Mouse (Mus musculus) stomach, embryonic 16.5 days (tissue): ENCODE data around the gene Nanog. TPM values are rescaled to one million over a fixed set of nuclear protein-coding genes. Genes with fewer than 3 reads are reported as not detected.
A peak's percentile ranks its signal among the peaks of the same experiment; 100 is the strongest.
"Not testable (repeated sequence)": the region's sequence is repeated elsewhere in the genome, so short reads cannot be mapped to it uniquely, and the experiment has no call there.

Source experiments
- ATAC-seq: fragments of 200-750 bp; cut with Nextera tagmentation; 2 replicates; pipeline ENCODE4 v1.8.0; 2017; ENCODE audit warnings: moderate number of reproducible peaks, moderate TSS enrichment; ENCODE audit not compliant: insufficient read depth, low FRiP score
- H3K27ac ChIP-seq: fragments of 300-500 bp; sonication (generic); 2 replicates; pipeline ENCODE4 v1.5.1; 2014; ENCODE audit warnings: low read length
- H3K27me3 ChIP-seq: fragments of 300-500 bp; sonication (generic); 2 replicates; pipeline ENCODE4 v1.6.1; 2014; ENCODE audit warnings: low read length, control low read depth, mixed read lengths; ENCODE audit not compliant: control insufficient read depth, insufficient read depth
- H3K36me3 ChIP-seq: fragments of 300-500 bp; sonication (generic); 2 replicates; pipeline ENCODE4 v1.6.1; 2014; ENCODE audit warnings: low read length; ENCODE audit not compliant: control insufficient read depth, insufficient read depth
- H3K4me1 ChIP-seq: fragments of 300-500 bp; sonication (generic); 2 replicates; pipeline ENCODE4 v1.6.1; 2014; ENCODE audit warnings: low read length, control low read depth, mixed read lengths; ENCODE audit not compliant: control insufficient read depth, insufficient read depth
- H3K4me2 ChIP-seq: fragments of 300-500 bp; sonication (generic); 2 replicates; pipeline ENCODE4 v1.6.1; 2014; ENCODE audit warnings: low read depth, low read length, mixed read lengths
- H3K4me3 ChIP-seq: fragments of 300-500 bp; sonication (generic); replicated peaks from 2 replicates; pipeline ENCODE4 v1.5.1; 2014; ENCODE audit warnings: mild to moderate bottlenecking, low read length
- H3K9ac ChIP-seq: fragments of 300-500 bp; sonication (generic); 2 replicates; pipeline ENCODE4 v1.6.1; 2014; ENCODE audit warnings: low read length
- H3K9me3 ChIP-seq: fragments of 300-500 bp; sonication (generic); replicated peaks from 2 replicates; pipeline ENCODE4 v1.6.1; 2016; ENCODE audit warnings: low read length, control low read depth; ENCODE audit not compliant: control insufficient read depth
- whole genome bisulfite sequencing: fragments of 180-500 bp; shearing (Covaris S2); extraction: QIAGEN DNeasy Blood & Tissue Kit; methylation state at CpG from one replicate; pipeline ENCODE4 v1.1.7; 2014; 5-methylcytosine and 5-hydroxymethylcytosine counted together
- polyA plus RNA-seq: library from polyadenylated mRNA; unstranded; fragments of >200 nt; fragmentation: Nextera tagmentation; extraction: Ambion mirVana; gene quantifications from 2 replicates; pipeline ENCODE4 v1.2.1, GENCODE M21; 2015

Nanog gene
- polyA plus RNA-seq, 1 experiment from 2014 or later, result 0.14 TPM

GRCm38 (mm10) chr6:122695398-122695797, 11.9 kb upstream of the Nanog start:
- H3K4me1 ChIP-seq, result no peaks in the 10 kb centered on the region
- H3K9ac ChIP-seq, result no peak overlapping the region
- ATAC-seq, result no peak
- no peak overlapping the region for H3K4me3 ChIP-seq
- no peaks in the 10 kb centered on the region for H3K27me3 ChIP-seq
- H3K36me3 ChIP-seq, result no peaks in the 10 kb centered on the region
- no peak overlapping the region for H3K27ac ChIP-seq
- no peak overlapping the region for H3K4me2 ChIP-seq
- H3K9me3 ChIP-seq, result no peaks in the 10 kb centered on the region
- 79% methylated on average over 3 of the region's 3 CpGs for WGBS

GRCm38 (mm10) chr6:122699628-122700027, 7.7 kb upstream of the Nanog start:
- H3K27me3 ChIP-seq, H3K36me3 ChIP-seq, ATAC-seq, H3K9ac ChIP-seq, H3K4me2 ChIP-seq, H3K4me3 ChIP-seq, H3K4me1 ChIP-seq, H3K9me3 ChIP-seq, H3K27ac ChIP-seq: not testable (repeated sequence)
- 75% methylated on average over 2 of the region's 2 CpGs for WGBS

GRCm38 (mm10) chr6:122701816-122702215, 5.5 kb upstream of the Nanog start:
- H3K4me1 ChIP-seq, result peaks cover 3% of the 10 kb centered on the region; the same call in 1 of the 2 replicates
- no peak overlapping the region for H3K9ac ChIP-seq
- no peak overlapping the region for H3K4me2 ChIP-seq
- ATAC-seq, result no peak
- no peaks in the 10 kb centered on the region for H3K36me3 ChIP-seq
- peak overlapping the region; percentile 60 for H3K27ac ChIP-seq
- no peak overlapping the region for H3K4me3 ChIP-seq
- H3K9me3 ChIP-seq, result no peaks in the 10 kb centered on the region
- no peaks in the 10 kb centered on the region for H3K27me3 ChIP-seq
- 78% methylated on average over 5 of the region's 5 CpGs for WGBS

GRCm38 (mm10) chr6:122702480-122703124, 4.7 kb upstream of the Nanog start:
- Histone ChIP-seq H3K4me2 (peak overlapping the region; percentile 56), H3K27ac (peak overlapping the region; percentile 62; the same call in 1 of the 2 replicates), H3K9ac (peak overlapping the region; percentile 11), H3K27me3 (no peaks in the 10 kb centered on the region), H3K36me3 (no peaks in the 10 kb centered on the region), H3K4me3 (peak overlapping the region; percentile 42), H3K9me3 (no peaks in the 10 kb centered on the region), H3K4me1 (peaks cover 3% of the 10 kb centered on the region; the same call in 1 of the 2 replicates)
- peak; percentile 64; the same call in 1 of the 2 replicates for ATAC-seq
- WGBS, result 7% methylated on average over 20 of the region's 20 CpGs

GRCm38 (mm10) chr6:122703251-122703650, 4.0 kb upstream of the Nanog start:
- no peak for ATAC-seq
- H3K4me2 ChIP-seq, result peak overlapping the region; percentile 56
- no peaks in the 10 kb centered on the region for H3K27me3 ChIP-seq
- no peaks in the 10 kb centered on the region for H3K36me3 ChIP-seq
- 26% methylated on average over 6 of the region's 6 CpGs for WGBS
- H3K27ac ChIP-seq, result no peak overlapping the region
- H3K9me3 ChIP-seq, result no peaks in the 10 kb centered on the region
- peaks cover 3% of the 10 kb centered on the region; the same call in 1 of the 2 replicates for H3K4me1 ChIP-seq
- H3K4me3 ChIP-seq, result no peak overlapping the region
- H3K9ac ChIP-seq, result no peak overlapping the region

- Histone ChIP-seq H3K27ac (no peak overlapping the region), H3K4me3 (no peak overlapping the region), H3K36me3 (no peaks in the 10 kb centered on the region), H3K27me3 (no peaks in the 10 kb centered on the region), H3K4me1 (peaks cover 3% of the 10 kb centered on the region; the same call in 1 of the 2 replicates), H3K9ac (no peak overlapping the region), H3K4me2 (no peak overlapping the region), H3K9me3 (no peaks in the 10 kb centered on the region)
- 33% methylated on average over 1 of the region's 1 CpGs for WGBS
- ATAC-seq, result no peak
These were observed 3.6 kb upstream of the Nanog start for GRCm38 (mm10) chr6:122703706-122704105.

GRCm38 (mm10) chr6:122706337-122706840, 900 bp upstream of the Nanog start:
- no peak overlapping the region for H3K4me2 ChIP-seq
- H3K4me3 ChIP-seq, result no peak overlapping the region
- H3K27ac ChIP-seq, result no peak overlapping the region
- no peaks in the 10 kb centered on the region for H3K27me3 ChIP-seq
- H3K9me3 ChIP-seq, result no peaks in the 10 kb centered on the region
- H3K4me1 ChIP-seq, result peaks cover 3% of the 10 kb centered on the region; the same call in 1 of the 2 replicates
- H3K9ac ChIP-seq, result no peak overlapping the region
- whole genome bisulfite sequencing, result 63% methylated on average over 12 of the region's 12 CpGs
- no peaks in the 10 kb centered on the region for H3K36me3 ChIP-seq
- no peak for ATAC-seq

GRCm38 (mm10) chr6:122708826-122709225, 1.5 kb downstream of the Nanog start:
- no peaks in the 10 kb centered on the region for H3K4me1 ChIP-seq
- H3K27ac ChIP-seq, result no peak overlapping the region
- WGBS, result 51% methylated on average over 4 of the region's 4 CpGs
- H3K36me3 ChIP-seq, result no peaks in the 10 kb centered on the region
- H3K4me2 ChIP-seq, result no peak overlapping the region
- no peaks in the 10 kb centered on the region for H3K27me3 ChIP-seq
- no peak overlapping the region for H3K4me3 ChIP-seq
- H3K9ac ChIP-seq, result no peak overlapping the region
- no peak for ATAC-seq
- H3K9me3 ChIP-seq, result no peaks in the 10 kb centered on the region

- no peak for ATAC-seq
These were observed 4.2 kb downstream of the Nanog start for GRCm38 (mm10) chr6:122711455-122711854.

More at GRCm38 (mm10) chr6:122711455-122711854, 4.2 kb downstream of the Nanog start:
- no peaks in the 10 kb centered on the region for H3K27me3 ChIP-seq
- WGBS, result 76% methylated on average over 2 of the region's 2 CpGs
- no peak overlapping the region for H3K4me3 ChIP-seq
- H3K9ac ChIP-seq, result no peak overlapping the region
- no peak overlapping the region for H3K27ac ChIP-seq
- no peaks in the 10 kb centered on the region for H3K9me3 ChIP-seq
- no peaks in the 10 kb centered on the region for H3K4me1 ChIP-seq
- H3K4me2 ChIP-seq, result no peak overlapping the region
- H3K36me3 ChIP-seq, result no peaks in the 10 kb centered on the region
